Mouse (Mus musculus) liver, embryonic 14.5 days (tissue): ENCODE measurements at regions not wholly inside any gene's neighbourhood (a gene's known extent, or its start where the extent isn't known, plus 50 kb on each side); places are given as distances from the start of the nearest gene placed in this dataset.

ENCODE experiments used
- ATAC-seq: fragments of 200-750 bp; cut with Nextera tagmentation; 2 replicates; pipeline ENCODE4 v1.8.0; 2017; ENCODE audit warnings: moderate number of reproducible peaks, mild to moderate bottlenecking, moderate library complexity; ENCODE audit not compliant: insufficient read depth
- DNase-seq, 3 experiments: peaks; one replicate each; pipeline ENCODE4 v3.0.0-alpha.2; 2012 to 2013; ENCODE audit warnings: low read depth in 3 of 3, low spot score in 3 of 3
- H3K27ac ChIP-seq: fragments of 300-500 bp; sonication (generic); 2 replicates; pipeline ENCODE4 v1.5.1; 2014; ENCODE audit warnings: moderate library complexity, mild to moderate bottlenecking, control low read depth, inconsistent platforms
- H3K27me3 ChIP-seq: fragments of 300-500 bp; sonication (generic); 2 replicates; pipeline ENCODE4 v1.6.1; 2014; ENCODE audit warnings: mild to moderate bottlenecking, low read length, moderate library complexity; ENCODE audit not compliant: control insufficient read depth, insufficient read depth
- H3K36me3 ChIP-seq: fragments of 300-500 bp; sonication (generic); replicated peaks from 2 replicates; pipeline ENCODE4 v1.6.1; 2014; ENCODE audit warnings: low read depth; ENCODE audit not compliant: control insufficient read depth, insufficient read depth
- H3K4me1 ChIP-seq, 2 experiments: fragments of 200-500 bp in 1 of 2; fragments of 300-500 bp in 1 of 2; sonication (generic) in 1 of 2; replicated peaks; 2 replicates each; pipeline ENCODE4 v1.6.1; 2012 to 2014; ENCODE audit warnings: antibody characterized with exemption in 1 of 2, inconsistent platforms in 1 of 2, low read length in 1 of 2; ENCODE audit not compliant: control insufficient read depth in 2 of 2, insufficient read depth in 2 of 2
- H3K4me2 ChIP-seq: fragments of 300-500 bp; sonication (generic); 2 replicates; pipeline ENCODE4 v1.6.1; 2014; ENCODE audit warnings: low read depth, mild to moderate bottlenecking, control low read depth, moderate library complexity
- H3K4me3 ChIP-seq, 2 experiments: fragments of 200-500 bp in 1 of 2; fragments of 300-500 bp in 1 of 2; sonication (generic) in 1 of 2; 2 replicates each; pipeline ENCODE4 v1.5.1; 2012 to 2014; ENCODE audit warnings: low read depth in 2 of 2, low read length in 2 of 2, mild to moderate bottlenecking in 2 of 2, control low read depth in 1 of 2, inconsistent platforms in 1 of 2, moderate library complexity in 1 of 2; ENCODE audit not compliant: insufficient read depth in 1 of 2
- H3K9ac ChIP-seq: fragments of 300-500 bp; sonication (generic); replicated peaks from 2 replicates; pipeline ENCODE4 v1.6.1; 2014; ENCODE audit warnings: mild to moderate bottlenecking, control low read depth, moderate library complexity
- H3K9me3 ChIP-seq: fragments of 300-500 bp; sonication (generic); 2 replicates; pipeline ENCODE4 v1.6.1; 2016; ENCODE audit warnings: low read length, mixed read lengths; ENCODE audit not compliant: control insufficient read depth
- CTCF ChIP-seq: IDR thresholded peaks from 2 replicates; pipeline ENCODE4 v1.5.1; 2016; ENCODE audit warnings: antibody characterized with exemption, low read depth, control low read depth
- EP300 ChIP-seq: IDR thresholded peaks from 2 replicates; pipeline ENCODE4 v1.6.1; 2016; ENCODE audit warnings: antibody characterized with exemption, low read depth
- WGBS: fragments of 180-500 bp; shearing (Covaris S2); extraction: QIAGEN DNeasy Blood & Tissue Kit; methylation state at CpG from one replicate; pipeline ENCODE4 v1.1.7; 2014; ENCODE audit not compliant: insufficient replicate concordance; 5-methylcytosine and 5-hydroxymethylcytosine counted together

DNA sequence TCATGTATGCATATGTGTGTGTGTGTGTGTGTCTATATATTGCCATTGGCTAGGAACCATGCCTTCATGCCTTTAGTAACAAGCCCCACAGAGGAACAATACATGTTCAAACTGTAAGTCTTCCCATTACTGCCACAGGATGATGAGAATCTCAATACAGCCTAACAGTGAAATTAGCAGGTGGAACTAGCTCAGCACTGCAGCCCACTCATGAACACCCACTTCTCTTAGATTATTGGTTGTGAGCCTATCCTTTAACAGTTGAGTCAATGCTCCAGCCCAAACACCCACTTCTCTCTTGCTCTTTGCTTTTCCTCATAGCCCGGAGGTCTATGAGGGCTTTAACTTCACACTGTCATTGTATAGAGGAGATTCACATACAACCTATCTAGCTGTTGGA is 287.5 kb upstream of the Plxna2 start:
- TF ChIP-seq EP300 = no peak
- no peak for TF ChIP-seq CTCF
- no peak for ATAC-seq
- no peaks in the 10 kb centered on the region for H3K4me1 ChIP-seq
- H3K4me3 ChIP-seq = no peak overlapping the region
- H3K9me3 ChIP-seq = no peaks in the 10 kb centered on the region
- H3K27ac ChIP-seq = no peak overlapping the region
- DNase-seq = no peak
- H3K27me3 ChIP-seq = no peaks in the 10 kb centered on the region
- H3K36me3 ChIP-seq = no peaks in the 10 kb centered on the region
- no peak overlapping the region for H3K9ac ChIP-seq
- no peak overlapping the region for H3K4me2 ChIP-seq
- 61% methylated on average over 1 of the region's 1 CpGs for WGBS

DNA sequence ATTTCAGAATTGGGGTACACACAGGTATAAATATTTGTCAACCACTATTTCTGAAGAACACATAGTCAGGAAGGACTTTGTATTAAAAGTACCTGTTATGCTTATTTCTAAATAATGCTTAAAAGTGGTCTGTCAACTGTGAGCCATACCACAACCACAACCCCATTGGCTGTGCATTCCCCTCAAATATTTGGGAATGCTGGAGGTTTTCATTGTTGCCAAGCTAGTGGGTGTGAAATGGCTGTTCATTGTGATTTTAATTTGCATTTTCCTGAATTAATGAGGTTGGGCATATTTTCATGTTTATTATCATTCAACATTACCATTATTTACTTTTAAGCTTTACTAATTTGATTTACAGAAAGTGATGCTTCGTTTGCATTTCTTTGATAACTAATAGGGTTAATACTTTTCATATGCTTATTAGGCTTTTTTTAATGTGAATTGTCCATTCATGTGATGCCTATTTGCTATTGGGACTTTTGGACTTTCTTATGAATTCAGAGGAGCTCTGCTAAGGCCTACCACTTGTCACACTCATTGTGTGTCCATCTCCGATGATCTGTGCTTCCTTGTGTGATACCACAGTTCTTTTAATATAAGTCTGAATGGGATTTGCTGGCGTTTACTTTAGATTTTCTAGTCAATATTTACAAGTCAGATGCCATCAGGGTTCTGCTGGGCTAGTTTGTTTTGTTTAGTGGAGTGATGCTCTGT is 297.5 kb upstream of the Plxna2 start:
- no peak overlapping the region for H3K27ac ChIP-seq
- H3K9me3 ChIP-seq = no peaks in the 10 kb centered on the region
- H3K4me2 ChIP-seq = no peak overlapping the region
- H3K4me1 ChIP-seq = no peaks in the 10 kb centered on the region
- no peak for DNase-seq
- no peaks in the 10 kb centered on the region for H3K27me3 ChIP-seq
- ATAC-seq = no peak
- no peak for TF ChIP-seq CTCF
- no peak for TF ChIP-seq EP300
- no peaks in the 10 kb centered on the region for H3K36me3 ChIP-seq
- WGBS = 45% methylated on average over 3 of the region's 3 CpGs
- H3K4me3 ChIP-seq = no peak overlapping the region
- H3K9ac ChIP-seq = no peak overlapping the region

DNA sequence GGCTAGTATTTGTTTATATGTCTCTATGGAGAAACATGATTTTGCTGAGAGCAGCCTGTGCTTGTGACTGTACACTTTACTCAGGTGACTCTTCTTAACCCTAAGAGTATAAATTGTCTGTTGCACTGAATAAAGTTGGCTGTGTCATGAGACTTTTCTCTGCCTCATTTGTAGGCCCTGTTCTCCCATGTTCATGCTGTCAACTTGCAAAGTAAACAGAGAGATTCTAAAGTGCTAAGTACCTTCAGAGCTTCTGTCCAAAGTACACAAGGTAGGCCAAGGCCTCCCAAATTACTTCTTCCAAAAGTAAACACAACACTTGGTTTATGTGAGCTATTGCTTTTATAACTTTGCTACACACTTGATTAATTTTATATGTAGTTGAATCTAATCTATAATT is 299.7 kb upstream of the Plxna2 start:
- Histone ChIP-seq H3K4me2 (no peak overlapping the region), H3K27ac (no peak overlapping the region), H3K9me3 (no peaks in the 10 kb centered on the region), H3K9ac (no peak overlapping the region), H3K36me3 (no peaks in the 10 kb centered on the region), H3K4me1 (no peaks in the 10 kb centered on the region), H3K4me3 (no peak overlapping the region), H3K27me3 (no peaks in the 10 kb centered on the region)
- ATAC-seq (no peak), DNase-seq (peak in 1 of 3 experiments; percentile 4)
- TF ChIP-seq EP300 = no peak
- TF ChIP-seq CTCF = no peak

DNA sequence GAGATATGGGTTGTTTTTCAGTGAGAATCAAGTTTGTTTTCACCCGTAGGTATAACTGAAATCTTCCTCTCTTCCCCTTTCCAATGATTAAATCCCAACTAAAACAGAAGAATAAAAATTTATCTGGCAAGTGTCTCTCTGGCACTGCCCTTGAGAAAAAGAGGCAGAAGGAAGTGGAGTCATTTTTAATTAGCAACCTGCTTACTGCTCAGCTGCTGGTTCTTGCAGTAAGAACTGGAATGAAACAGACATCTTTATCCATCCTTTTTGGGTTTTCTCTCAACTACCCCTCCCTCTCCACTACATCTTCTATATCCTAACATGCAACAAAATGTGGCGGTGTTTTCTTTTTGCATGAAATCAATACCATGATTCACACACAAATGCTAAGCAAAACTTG is 302.4 kb upstream of the Plxna2 start:
- no peak for ATAC-seq
- Histone ChIP-seq H3K4me2 (no peak overlapping the region), H3K4me1 (no peaks in the 10 kb centered on the region), H3K9me3 (no peaks in the 10 kb centered on the region), H3K27ac (no peak overlapping the region), H3K4me3 (no peak overlapping the region), H3K27me3 (no peaks in the 10 kb centered on the region), H3K36me3 (no peaks in the 10 kb centered on the region), H3K9ac (no peak overlapping the region)
- 44% methylated on average over 2 of the region's 2 CpGs for WGBS
- DNase-seq = no peak
- TF ChIP-seq CTCF (no peak), EP300 (no peak)

DNA sequence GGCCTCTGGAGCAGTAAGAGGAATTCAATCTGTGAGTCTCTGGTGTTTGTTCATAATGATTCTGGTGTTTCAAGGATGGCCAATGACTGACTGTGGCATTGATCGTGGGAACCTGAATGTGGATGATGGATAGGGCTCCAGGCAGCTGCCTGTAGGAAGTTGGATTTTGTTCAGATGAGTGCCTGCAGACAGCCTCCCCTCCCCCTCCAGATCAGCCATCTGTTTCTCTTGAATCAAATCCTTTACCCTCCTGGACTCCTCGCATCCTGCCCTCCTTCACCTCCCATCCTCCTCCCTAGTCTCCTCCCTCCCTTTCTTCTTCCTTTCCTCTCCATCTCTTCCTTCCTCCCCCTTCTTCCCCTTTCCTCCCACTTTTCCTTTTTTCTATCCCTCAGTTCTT is 307.6 kb upstream of the Plxna2 start:
- DNase-seq (no peak), ATAC-seq (no peak)
- Histone ChIP-seq H3K4me2 (no peak overlapping the region), H3K27me3 (no peaks in the 10 kb centered on the region), H3K9me3 (no peaks in the 10 kb centered on the region), H3K9ac (no peak overlapping the region), H3K36me3 (no peaks in the 10 kb centered on the region), H3K4me1 (peaks cover 13 to 26% of the 10 kb centered on the region in 2 experiments), H3K4me3 (no peak overlapping the region), H3K27ac (no peak overlapping the region)
- TF ChIP-seq EP300 = no peak
- no peak for TF ChIP-seq CTCF
- WGBS = 22% methylated on average over 2 of the region's 2 CpGs
